Mouse (Mus musculus) thymus, postnatal 14 days (tissue): ENCODE measurements around the gene Pafah1b2.
A peak's percentile ranks its signal among the peaks of the same experiment; 100 is the strongest.

Source experiments
- DNase-seq: peaks from one replicate; pipeline ENCODE4 v3.0.0; 2021

Pafah1b2 gene

GRCm38 (mm10) chr9:46012091-46013008 is at the start of gene Pafah1b2, which contains the start of gene Sik3:
Pafah1b2 (minus strand) TSS chr9:46012690.
Sik3 (plus strand) TSS chr9:46012820.
- peak; percentile 97 for DNase-seq

GRCm38 (mm10) chr9:46061696-46062425 is 49.4 kb upstream of the Pafah1b2 start:
- DNase-seq, result no peak

GRCm38 (mm10) chr9:46060249-46060648 is 47.8 kb upstream of the Pafah1b2 start:
- DNase-seq, result no peak

GRCm38 (mm10) chr9:46058065-46058464 is 45.6 kb upstream of the Pafah1b2 start:
- DNase-seq, result no peak

- no peak for DNase-seq
These were observed 40.6 kb upstream of the Pafah1b2 start for GRCm38 (mm10) chr9:46053014-46053666.

GRCm38 (mm10) chr9:46050203-46050602 is 37.7 kb upstream of the Pafah1b2 start:
- DNase-seq, result no peak

GRCm38 (mm10) chr9:46049525-46049924 is 37.0 kb upstream of the Pafah1b2 start:
- no peak for DNase-seq

GRCm38 (mm10) chr9:46046724-46047517 is 34.4 kb upstream of the Pafah1b2 start:
- DNase-seq, result no peak

- no peak for DNase-seq
These were observed 31.1 kb upstream of the Pafah1b2 start for GRCm38 (mm10) chr9:46043626-46044025.

GRCm38 (mm10) chr9:46042387-46042786 is 29.9 kb upstream of the Pafah1b2 start:
- DNase-seq, result no peak

GRCm38 (mm10) chr9:46041186-46041585 is 28.7 kb upstream of the Pafah1b2 start:
- no peak for DNase-seq

- DNase-seq, result no peak
These were observed 26.3 kb upstream of the Pafah1b2 start for GRCm38 (mm10) chr9:46038786-46039185.

GRCm38 (mm10) chr9:46036881-46037280 is 24.4 kb upstream of the Pafah1b2 start:
- DNase-seq, result no peak

GRCm38 (mm10) chr9:46035290-46035871 is 22.9 kb upstream of the Pafah1b2 start:
- DNase-seq, result no peak

- DNase-seq, result no peak
These were observed 21.4 kb upstream of the Pafah1b2 start for GRCm38 (mm10) chr9:46033862-46034261.

GRCm38 (mm10) chr9:46033058-46033457 is 20.6 kb upstream of the Pafah1b2 start:
- no peak for DNase-seq

- no peak for DNase-seq
These were observed 19.7 kb upstream of the Pafah1b2 start for GRCm38 (mm10) chr9:46032190-46032589.

GRCm38 (mm10) chr9:46030968-46031367 is 18.5 kb upstream of the Pafah1b2 start:
- DNase-seq, result no peak

- no peak for DNase-seq
These were observed 17.7 kb upstream of the Pafah1b2 start for GRCm38 (mm10) chr9:46030184-46030583.

GRCm38 (mm10) chr9:46029534-46029933 is 17.0 kb upstream of the Pafah1b2 start:
- DNase-seq, result no peak

GRCm38 (mm10) chr9:46027994-46028393 is 15.5 kb upstream of the Pafah1b2 start:
- DNase-seq, result no peak
